Mouse (Mus musculus) MEL (cell line): ENCODE results near the gene Cd72.

ENCODE experiments used
- CHD2 ChIP-seq: IDR thresholded peaks from 2 replicates; pipeline ENCODE4 v1.6.1; 2011; ENCODE audit warnings: low read length, improper control_type of control experiment
- CTCF ChIP-seq, 3 experiments: IDR thresholded peaks in 2 of 3; conservative IDR thresholded peaks in 1 of 3; 2 replicates each; pipeline ENCODE4 v1.5.1; 2011 to 2012; ENCODE audit warnings: low read length in 3 of 3, low read depth in 2 of 3, mild to moderate bottlenecking in 2 of 3, improper control_type of control experiment in 1 of 3, inconsistent platforms in 1 of 3, mixed read lengths in 1 of 3, moderate library complexity in 1 of 3; ENCODE audit not compliant: control insufficient read depth in 1 of 3, insufficient read depth in 1 of 3, poor library complexity in 1 of 3, severe bottlenecking in 1 of 3
- GATA1 ChIP-seq: IDR thresholded peaks from 2 replicates; pipeline ENCODE4 v1.6.1; 2011; ENCODE audit warnings: low read depth, low read length, improper control_type of control experiment
- HCFC1 ChIP-seq: IDR thresholded peaks from 2 replicates; pipeline ENCODE4 v1.6.1; 2012; ENCODE audit warnings: low read depth, mild to moderate bottlenecking, inconsistent platforms, low read length, improper control_type of control experiment, moderate library complexity
- JUND ChIP-seq: IDR thresholded peaks from 2 replicates; pipeline ENCODE4 v1.6.1; 2011; ENCODE audit warnings: low read depth, mild to moderate bottlenecking, improper control_type of control experiment, low read length
- KAT2A ChIP-seq: conservative IDR thresholded peaks from 2 replicates; pipeline ENCODE4 v1.6.1; 2012; ENCODE audit warnings: low read depth, low read length, improper control_type of control experiment, inconsistent platforms
- POLR2AphosphoS5 ChIP-seq: IDR thresholded peaks from 2 replicates; pipeline ENCODE4 v1.6.1; 2012; ENCODE audit warnings: low read depth, borderline replicate concordance, mild to moderate bottlenecking, inconsistent platforms, low read length, moderate library complexity, mixed read lengths
- RAD21 ChIP-seq: IDR thresholded peaks from 2 replicates; pipeline ENCODE4 v1.6.1; 2011; ENCODE audit warnings: mild to moderate bottlenecking, low read depth, low read length, improper control_type of control experiment
- USF2 ChIP-seq, 2 experiments: IDR thresholded peaks; 2 replicates each; pipeline ENCODE4 v1.6.1; 2011 to 2012; ENCODE audit warnings: improper control_type of control experiment in 2 of 2, low read length in 2 of 2, borderline replicate concordance in 1 of 2, inconsistent platforms in 1 of 2, low read depth in 1 of 2, mild to moderate bottlenecking in 1 of 2; ENCODE audit not compliant: insufficient read depth in 1 of 2

DNA sequence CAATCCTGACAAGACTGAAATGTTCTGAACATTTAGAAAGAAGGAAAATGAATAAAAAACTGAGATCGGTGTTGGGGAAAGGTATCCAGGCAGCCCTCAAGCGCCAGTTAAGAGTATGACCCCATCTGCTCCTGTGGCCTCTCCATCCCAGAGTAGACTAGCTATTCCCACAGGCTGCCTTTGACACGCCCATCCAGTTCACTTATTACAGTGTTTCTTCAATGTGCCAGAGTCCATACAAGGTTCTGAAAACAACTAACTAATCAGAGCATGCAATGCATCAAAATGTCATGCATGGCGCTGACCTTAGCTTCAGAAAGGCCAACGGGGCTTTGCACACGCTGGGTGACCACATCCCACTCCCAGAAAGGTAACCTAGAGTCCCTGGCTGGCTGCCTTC is 49.1 kb upstream of the Cd72 start:
- TF ChIP-seq CHD2 (no peak), USF2 (IDR thresholded peaks at IDR 0.05; ENCODE audit: borderline replicate concordance in 1 of 2, insufficient read depth in 1 of 2, low read depth in 1 of 2, low read length in 2 of 2) (no peak), POLR2AphosphoS5 (no peak), KAT2A (no peak), RAD21 (no peak), CTCF (IDR thresholded peaks at IDR 0.05 in 2 of 3, conservative IDR thresholded peaks at IDR 0.05 in 1 of 3; ENCODE audit: control insufficient read depth in 1 of 3, insufficient read depth in 1 of 3, low read depth in 2 of 3, low read length in 3 of 3, poor library complexity in 1 of 3, severe bottlenecking in 1 of 3) (no peak), JUND (no peak), GATA1 (no peak), HCFC1 (no peak)
